Mouse (Mus musculus) MEL (cell line): ENCODE data around the gene Rab44. TPM values are rescaled to one million over a fixed set of nuclear protein-coding genes. Genes with fewer than 3 reads are reported as not detected.

Experiments used
- DNase-seq: peaks from one replicate; pipeline ENCODE4 v3.0.0; 2011; ENCODE audit warnings: low read depth, low spot score
- H3K27ac ChIP-seq: 2 replicates; pipeline ENCODE4 v1.5.1; 2012; ENCODE audit warnings: low read depth, mild to moderate bottlenecking, control low read depth, low read length, moderate library complexity; ENCODE audit not compliant: control insufficient read depth
- H3K27me3 ChIP-seq, 2 experiments: fragments of 150-350 bp in 1 of 2; sonication (generic) in 1 of 2; 2 replicates each; pipeline ENCODE4 v1.6.1; 2012; ENCODE audit warnings: low read length in 2 of 2, mild to moderate bottlenecking in 2 of 2, improper control_type of control experiment in 1 of 2, moderate library complexity in 1 of 2; ENCODE audit not compliant: insufficient read depth in 2 of 2, control insufficient read depth in 1 of 2
- H3K36me3 ChIP-seq, 2 experiments: 2 replicates each; pipeline ENCODE4 v1.6.1; 2012 to 2014; ENCODE audit warnings: low read length in 2 of 2, improper control_type of control experiment in 1 of 2, inconsistent platforms in 1 of 2, mild to moderate bottlenecking in 1 of 2; ENCODE audit not compliant: insufficient read depth in 2 of 2, control insufficient read depth in 1 of 2
- H3K4me1 ChIP-seq, 2 experiments: fragments of 150-350 bp in 1 of 2; sonication (generic) in 1 of 2; 2 replicates each; pipeline ENCODE4 v1.6.1; 2012; ENCODE audit warnings: low read length in 2 of 2, improper control_type of control experiment in 1 of 2, mild to moderate bottlenecking in 1 of 2; ENCODE audit not compliant: insufficient read depth in 2 of 2, control insufficient read depth in 1 of 2
- H3K4me3 ChIP-seq, 2 experiments: fragments of 150-350 bp in 1 of 2; sonication (generic) in 1 of 2; 2 replicates each; pipeline ENCODE4 v1.5.1; 2012; ENCODE audit warnings: low read depth in 2 of 2, low read length in 2 of 2, mild to moderate bottlenecking in 2 of 2, moderate library complexity in 2 of 2, control low read depth in 1 of 2, improper control_type of control experiment in 1 of 2; ENCODE audit not compliant: control insufficient read depth in 1 of 2, insufficient read depth in 1 of 2
- H3K79me2 ChIP-seq: 2 replicates; pipeline ENCODE4 v1.6.1; 2012; ENCODE audit warnings: mild to moderate bottlenecking, low read length, moderate library complexity; ENCODE audit not compliant: control insufficient read depth, poor library complexity, insufficient read depth
- H3K9ac ChIP-seq: 2 replicates; pipeline ENCODE4 v1.6.1; 2012; ENCODE audit warnings: low read depth, mild to moderate bottlenecking, control low read depth, low read length, moderate library complexity; ENCODE audit not compliant: control insufficient read depth, poor library complexity, severe bottlenecking
- H3K9me3 ChIP-seq: fragments of 150-350 bp; sonication (generic); replicated peaks from 2 replicates; pipeline ENCODE4 v1.6.1; 2012; ENCODE audit warnings: mild to moderate bottlenecking, low read length, improper control_type of control experiment, moderate library complexity; ENCODE audit not compliant: insufficient read depth
- CHD2 ChIP-seq: IDR thresholded peaks from 2 replicates; pipeline ENCODE4 v1.6.1; 2011; ENCODE audit warnings: low read length, improper control_type of control experiment
- ELF1 ChIP-seq: IDR thresholded peaks from 2 replicates; pipeline ENCODE4 v1.6.1; 2014; ENCODE audit warnings: low read depth, mild to moderate bottlenecking, inconsistent platforms, low read length, improper control_type of control experiment, moderate library complexity
- EP300 ChIP-seq, 2 experiments: IDR thresholded peaks; 2 replicates each; pipeline ENCODE4 v1.6.1; 2011; ENCODE audit warnings: improper control_type of control experiment in 2 of 2, low read length in 2 of 2, low read depth in 1 of 2, mild to moderate bottlenecking in 1 of 2
- ETS1 ChIP-seq: IDR thresholded peaks from 2 replicates; pipeline ENCODE4 v1.6.1; 2012; ENCODE audit warnings: low read depth, mild to moderate bottlenecking, inconsistent platforms, low read length, improper control_type of control experiment, moderate library complexity
- GABPA ChIP-seq: IDR thresholded peaks from 2 replicates; pipeline ENCODE4 v1.6.1; 2012; ENCODE audit warnings: low read depth, mild to moderate bottlenecking, inconsistent platforms, low read length, improper control_type of control experiment, moderate library complexity
- HCFC1 ChIP-seq: IDR thresholded peaks from 2 replicates; pipeline ENCODE4 v1.6.1; 2012; ENCODE audit warnings: low read depth, mild to moderate bottlenecking, inconsistent platforms, low read length, improper control_type of control experiment, moderate library complexity
- JUND ChIP-seq: IDR thresholded peaks from 2 replicates; pipeline ENCODE4 v1.6.1; 2011; ENCODE audit warnings: low read depth, mild to moderate bottlenecking, improper control_type of control experiment, low read length
- KAT2A ChIP-seq: conservative IDR thresholded peaks from 2 replicates; pipeline ENCODE4 v1.6.1; 2012; ENCODE audit warnings: low read depth, low read length, improper control_type of control experiment, inconsistent platforms
- MAFK ChIP-seq: IDR thresholded peaks from 2 replicates; pipeline ENCODE4 v1.6.1; 2011; ENCODE audit warnings: low read depth, mild to moderate bottlenecking, low read length, improper control_type of control experiment, borderline replicate concordance
- MAX ChIP-seq: IDR thresholded peaks from 2 replicates; pipeline ENCODE4 v1.6.1; 2011; ENCODE audit warnings: low read length, improper control_type of control experiment
- MAZ ChIP-seq: IDR thresholded peaks from 2 replicates; pipeline ENCODE4 v1.6.1; 2012; ENCODE audit warnings: low read depth, mild to moderate bottlenecking, inconsistent platforms, low read length, improper control_type of control experiment
- MEF2A ChIP-seq: IDR thresholded peaks from 2 replicates; pipeline ENCODE4 v1.6.1; 2014; ENCODE audit warnings: low read depth, mild to moderate bottlenecking, inconsistent platforms, low read length, improper control_type of control experiment; ENCODE audit not compliant: poor library complexity, insufficient replicate concordance, severe bottlenecking; ENCODE audit errors: extremely low read depth
- MXI1 ChIP-seq: IDR thresholded peaks from 2 replicates; pipeline ENCODE4 v1.6.1; 2011; ENCODE audit warnings: mild to moderate bottlenecking, low read depth, low read length, improper control_type of control experiment
- MYC ChIP-seq: IDR thresholded peaks from 2 replicates; pipeline ENCODE4 v1.6.1; 2011; ENCODE audit warnings: low read depth, mild to moderate bottlenecking, low read length, improper control_type of control experiment, moderate library complexity
- NELFE ChIP-seq: IDR thresholded peaks from 2 replicates; pipeline ENCODE4 v1.6.1; 2011; ENCODE audit warnings: low read depth, low read length, improper control_type of control experiment
- NRF1 ChIP-seq: IDR thresholded peaks from 2 replicates; pipeline ENCODE4 v1.6.1; 2014; ENCODE audit warnings: low read depth, mild to moderate bottlenecking, inconsistent platforms, low read length, improper control_type of control experiment, moderate library complexity; ENCODE audit not compliant: poor library complexity, insufficient read depth, severe bottlenecking
- POLR2AphosphoS2 ChIP-seq: IDR thresholded peaks from 2 replicates; pipeline ENCODE4 v1.6.1; 2011; ENCODE audit warnings: low read length, improper control_type of control experiment
- POLR2AphosphoS5 ChIP-seq: IDR thresholded peaks from 2 replicates; pipeline ENCODE4 v1.6.1; 2012; ENCODE audit warnings: low read depth, borderline replicate concordance, mild to moderate bottlenecking, inconsistent platforms, low read length, moderate library complexity, mixed read lengths
- RAD21 ChIP-seq: IDR thresholded peaks from 2 replicates; pipeline ENCODE4 v1.6.1; 2011; ENCODE audit warnings: mild to moderate bottlenecking, low read depth, low read length, improper control_type of control experiment
- SIN3A ChIP-seq: IDR thresholded peaks from 2 replicates; pipeline ENCODE4 v1.6.1; 2012; ENCODE audit warnings: low read length, improper control_type of control experiment, inconsistent platforms
- SMC3 ChIP-seq: IDR thresholded peaks from 2 replicates; pipeline ENCODE4 v1.6.1; 2011; ENCODE audit warnings: low read depth, low read length, improper control_type of control experiment
- TAL1 ChIP-seq: IDR thresholded peaks from 2 replicates; pipeline ENCODE4 v1.6.1; 2012; ENCODE audit warnings: mild to moderate bottlenecking, inconsistent platforms, low read length, moderate library complexity, mixed read lengths
- TBP ChIP-seq: IDR thresholded peaks from 2 replicates; pipeline ENCODE4 v1.8.0; 2011; ENCODE audit warnings: low read depth, low read length, improper control_type of control experiment
- TCF12 ChIP-seq: IDR thresholded peaks from 2 replicates; pipeline ENCODE4 v1.6.1; 2014; ENCODE audit warnings: low read depth, mild to moderate bottlenecking, inconsistent platforms, low read length, improper control_type of control experiment, moderate library complexity
- UBTF ChIP-seq: IDR thresholded peaks from 2 replicates; pipeline ENCODE4 v1.6.1; 2012; ENCODE audit warnings: low read depth, mild to moderate bottlenecking, inconsistent platforms, low read length, improper control_type of control experiment, moderate library complexity, borderline replicate concordance; ENCODE audit not compliant: insufficient read depth
- USF1 ChIP-seq: IDR thresholded peaks from 2 replicates; pipeline ENCODE4 v1.6.1; 2014; ENCODE audit warnings: low read depth, mild to moderate bottlenecking, inconsistent platforms, low read length, improper control_type of control experiment, moderate library complexity
- ZC3H11A ChIP-seq: IDR thresholded peaks from 2 replicates; pipeline ENCODE4 v1.6.1; 2012; ENCODE audit warnings: low read depth, mild to moderate bottlenecking, inconsistent platforms, low read length, improper control_type of control experiment
- ZKSCAN1 ChIP-seq: IDR thresholded peaks from 2 replicates; pipeline ENCODE4 v1.6.1; 2012; ENCODE audit warnings: low read depth, mild to moderate bottlenecking, inconsistent platforms, low read length, improper control_type of control experiment, moderate library complexity
- polyA plus RNA-seq, 2 experiments: library from polyadenylated mRNA; stranded (reverse) in 1 of 2; unstranded in 1 of 2; fragments of >175 nt in 1 of 2; fragments of >200 nt in 1 of 2; gene quantifications; 2 replicates each; pipeline versions ENCODE4 v1.2.1 to v1.2.4; 2012; ENCODE audit warnings: low replicate concordance in 2 of 2, low read depth in 1 of 2; ENCODE audit not compliant: insufficient read length in 2 of 2, insufficient read depth in 1 of 2, missing spikeins in 1 of 2
- total RNA-seq: library from RNA; depleted of rRNA; stranded (reverse); fragments of 300-350 nt; gene quantifications from 2 replicates; pipeline ENCODE4 v1.2.3, GENCODE M21; 2012

Rab44 gene
- total and polyA plus RNA-seq, 3 experiments = 7.0 to 9.5 TPM; not detected in 1

GRCm38 (mm10) chr17:29162334-29162733 is 48.4 kb downstream of the Rab44 start:
- no peaks in the 10 kb centered on the region for H3K79me2 ChIP-seq
- no peak overlapping the region for H3K27ac ChIP-seq
- H3K4me3 ChIP-seq = no peak overlapping the region
- no peaks in the 10 kb centered on the region for H3K9me3 ChIP-seq
- H3K27me3 ChIP-seq = no peaks in the 10 kb centered on the region
- peaks cover 0 to 12% of the 10 kb centered on the region in 2 experiments; a peak in 2 of 4 replicates for H3K36me3 ChIP-seq
- no peak for DNase-seq
- no peak overlapping the region for H3K9ac ChIP-seq
- peaks cover 4 to 31% of the 10 kb centered on the region in 2 experiments; a peak in 3 of 4 replicates for H3K4me1 ChIP-seq
- TF ChIP-seq MAZ = no peak
- no peak for TF ChIP-seq MXI1
- no peak for TF ChIP-seq ZC3H11A
- TF ChIP-seq TBP = no peak
- no peak for TF ChIP-seq ELF1
- TF ChIP-seq GABPA = no peak
- TF ChIP-seq MEF2A = no peak
- no peak for TF ChIP-seq JUND
- TF ChIP-seq POLR2AphosphoS2 = no peak
- no peak for TF ChIP-seq SMC3
- TF ChIP-seq KAT2A = no peak
- TF ChIP-seq, all 39 proteins: peak for 0

- DNase-seq = peak; percentile 89
- no peaks in the 10 kb centered on the region for H3K9me3 ChIP-seq
- peaks cover 4 to 40% of the 10 kb centered on the region in 2 experiments; a peak in 3 of 4 replicates for H3K4me1 ChIP-seq
- H3K9ac ChIP-seq = peak overlapping the region; percentile 54
- H3K27me3 ChIP-seq = no peaks in the 10 kb centered on the region
- H3K79me2 ChIP-seq = no peaks in the 10 kb centered on the region
- peak overlapping the region; percentile 30 to 55 for H3K4me3 ChIP-seq
- H3K36me3 ChIP-seq = peaks cover 0 to 12% of the 10 kb centered on the region in 2 experiments; a peak in 2 of 4 replicates
- H3K27ac ChIP-seq = peak overlapping the region; percentile 78
- TF ChIP-seq NRF1 (no peak), GABPA (no peak), POLR2AphosphoS2 (0 out of 2 replicates have a peak, but pooled peaks have one; percentile 42), MAFK (no peak), RAD21 (no peak), MXI1 (peak; percentile 34; the same call in 1 of the 2 replicates), HCFC1 (peak; percentile 56; the same call in 1 of the 2 replicates), TCF12 (peak; percentile 47; the same call in 1 of the 2 replicates), CHD2 (no peak), SIN3A (peak; percentile 74), NELFE (0 out of 2 replicates have a peak, but pooled peaks have one; percentile 11), POLR2AphosphoS5 (no peak), EP300 (IDR thresholded peaks at IDR 0.05; ENCODE audit: low read depth in 1 of 2, low read length in 2 of 2) (peak; percentile 39 to 40; a peak in 3 of 4 replicates), ZKSCAN1 (no peak), MYC (0 out of 2 replicates have a peak, but pooled peaks have one; percentile 43), KAT2A (no peak), UBTF (no peak), TAL1 (peak; percentile 18; the same call in 1 of the 2 replicates), TBP (no peak), USF1 (peak; percentile 51), ETS1 (peak; percentile 84), MAX (peak; percentile 48; the same call in 1 of the 2 replicates), JUND (no peak)
Observed at GRCm38 (mm10) chr17:29164469-29165111, 50.6 kb downstream of the Rab44 start.
